Mouse (Mus musculus): Measurements from ENCODE around the gene Olfr1306. TPM values are rescaled to one million over a fixed set of nuclear protein-coding genes. Genes with fewer than 3 reads are reported as not detected.

The Olfr1306 gene
- not detected for total RNA-seq (2022)

DNA sequence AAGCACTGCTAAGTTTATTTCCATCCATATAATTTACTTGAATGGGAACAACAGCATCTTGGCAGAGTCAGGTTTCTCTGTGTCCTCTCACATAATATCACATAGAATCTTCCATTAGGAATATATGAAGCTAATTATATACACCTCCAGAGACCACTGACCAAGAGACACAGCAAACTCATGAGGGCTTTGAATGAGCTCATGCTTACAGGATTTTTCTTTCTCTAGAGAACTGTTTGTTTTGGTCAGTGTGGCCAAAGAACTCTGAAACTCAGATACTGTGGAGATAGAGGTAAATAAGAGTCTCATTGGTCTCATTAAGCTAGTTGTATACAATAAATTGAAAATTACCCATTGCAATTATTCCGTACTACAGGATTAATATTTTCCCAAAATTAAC lies at the start of gene Olfr1306:
Gene Olfr1306 (minus strand): TSS at position 101 of the 400 bp plus-strand sequence.
- DNase-seq, result no peak

DNA sequence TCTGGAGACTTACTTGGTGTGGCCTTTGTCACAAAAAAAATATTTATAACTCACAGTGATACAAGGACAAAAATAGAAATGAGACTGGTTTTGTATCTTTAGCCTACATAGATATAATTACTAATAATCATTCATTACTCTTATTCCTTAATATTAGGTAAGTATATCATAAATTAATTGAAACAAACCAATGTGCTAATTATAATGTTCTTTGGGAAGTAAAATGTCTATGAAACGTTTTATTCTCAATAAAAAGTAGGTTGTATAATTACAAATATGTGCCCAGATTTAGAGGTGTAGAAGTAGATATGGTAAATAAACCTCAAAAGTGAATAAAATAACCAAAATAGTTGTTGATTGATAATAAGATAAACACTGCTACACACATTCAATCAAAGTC lies 48.8 kb upstream of the Olfr1306 start, which contains the start of gene Olfr1308:
Gene Olfr1308 (minus strand): TSS at position 101 of the 400 bp plus-strand sequence.
- DNase-seq, result no peak

DNA sequence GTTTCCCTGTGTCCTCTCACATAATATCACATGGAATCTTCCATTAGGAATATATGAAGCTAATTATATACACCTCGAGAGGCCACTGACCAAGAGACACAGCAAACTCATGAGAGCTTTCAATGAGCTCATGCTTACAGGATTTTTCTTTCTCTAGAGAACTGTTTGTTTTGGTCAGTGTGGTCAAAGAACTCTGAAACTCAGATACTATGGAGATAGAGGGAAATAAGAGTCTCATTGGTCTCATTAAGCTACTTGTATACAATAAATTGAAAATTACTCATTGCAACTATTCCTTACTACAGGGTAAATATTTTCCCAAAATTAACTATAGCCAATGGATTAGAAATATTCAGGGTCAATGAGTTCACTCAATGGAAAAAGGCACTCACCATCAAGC lies 33.3 kb upstream of the Olfr1306 start, which contains the start of gene Olfr1307:
Gene Olfr1307 (minus strand): TSS at position 101 of the 400 bp plus-strand sequence.
- no peak for DNase-seq

DNA sequence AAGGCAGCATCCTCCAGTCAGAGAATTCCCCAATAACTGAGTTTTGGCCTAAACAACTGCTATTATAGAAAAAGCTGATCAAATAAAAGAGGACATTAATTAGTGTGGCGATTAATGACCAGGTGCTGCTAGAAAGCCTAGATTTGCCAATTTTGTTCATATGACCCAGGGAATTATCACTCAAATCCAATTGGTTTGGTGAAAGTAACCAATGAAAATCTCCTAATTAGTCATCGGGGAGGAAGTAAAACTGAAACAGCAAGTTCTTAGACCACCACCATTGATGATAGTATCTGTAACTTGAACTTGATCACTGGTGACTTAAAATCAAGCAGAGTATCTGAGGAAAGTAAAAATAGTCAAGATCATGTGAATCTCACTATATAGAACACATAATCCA lies 39.0 kb downstream of the Olfr1306 start, which contains the start of gene Olfr1305:
Gene Olfr1305 (minus strand): TSS at position 101 of the 400 bp plus-strand sequence.
- no peak for DNase-seq

Other genes with a start within 250 kb of the Olfr1306 start
- gene Olfr1301, start 165.3 kb downstream of the Olfr1306 start, total RNA-seq (2022), result not detected
- not detected for gene Olfr1302, start 138.8 kb downstream of the Olfr1306 start, total RNA-seq (2022)
- not detected for gene Olfr1303, start 95.9 kb downstream of the Olfr1306 start, total RNA-seq (2022)
- not detected for gene Olfr1305, start 39.1 kb downstream of the Olfr1306 start, total RNA-seq (2022)
- not detected for gene Olfr1307, start 33.2 kb upstream of the Olfr1306 start, total RNA-seq (2022)
- not detected for gene Olfr1308, start 48.7 kb upstream of the Olfr1306 start, total RNA-seq (2022)
- not detected for gene Olfr1309, start 74.0 kb upstream of the Olfr1306 start, total RNA-seq (2022)
- not detected for gene Olfr1310, start 96.4 kb upstream of the Olfr1306 start, total RNA-seq (2022)
- gene Olfr1311, start 108.1 kb upstream of the Olfr1306 start, total RNA-seq (2022), result not detected
- gene Olfr1312, start 134.0 kb upstream of the Olfr1306 start, total RNA-seq (2022), result not detected
- not detected for gene Olfr1313, start 161.6 kb upstream of the Olfr1306 start, total RNA-seq (2022)
- not detected for gene Olfr1314, start 180.5 kb upstream of the Olfr1306 start, total RNA-seq (2022)
- not detected for gene Olfr1315-ps1, start 199.2 kb upstream of the Olfr1306 start, total RNA-seq (2022)
- gene Olfr1316, start 218.7 kb upstream of the Olfr1306 start, total RNA-seq (2022), result not detected
- gene Olfr1317, start 224.1 kb upstream of the Olfr1306 start, total RNA-seq (2022), result not detected
- not detected for gene Olfr1318, start 237.9 kb upstream of the Olfr1306 start, total RNA-seq (2022)

Data from adrenal gland, adult 8-10 months (tissue).